Mouse (Mus musculus) bone marrow, adult 2 months (tissue): Measurements from ENCODE around the gene Fam129b.

ENCODE experiments used
- CTCF ChIP-seq: fragments of 200-500 bp; IDR thresholded peaks from 2 replicates; pipeline ENCODE4 v1.5.1; 2011; ENCODE audit warnings: low read length, control low read depth; ENCODE audit not compliant: control insufficient read depth, insufficient read depth
- POLR2A ChIP-seq: fragments of 200-500 bp; IDR thresholded peaks from 2 replicates; pipeline ENCODE4 v1.6.1; 2011; ENCODE audit warnings: low read depth, mild to moderate bottlenecking, control low read depth, low read length, borderline replicate concordance; ENCODE audit not compliant: control insufficient read depth

- TF ChIP-seq POLR2A (no peak), CTCF (no peak)
Measured at GRCm38 (mm10) chr2:32870275-32871100, 5.4 kb upstream of the Fam129b start.
